Mouse (Mus musculus) megakaryocyte, embryonic 14.5 days (primary cell): ENCODE measurements at regions not wholly inside any gene's neighbourhood (a gene's known extent, or its start where the extent isn't known, plus 50 kb on each side); places are given as distances from the start of the nearest gene placed in this dataset.

ENCODE experiments used
- H3K27me3 ChIP-seq: replicated peaks from 2 replicates; pipeline ENCODE3; 2012; ENCODE audit warnings: inconsistent platforms
- H3K36me3 ChIP-seq: replicated peaks from 2 replicates; pipeline ENCODE3; 2012; ENCODE audit warnings: low read length, inconsistent platforms, mixed read lengths
- H3K4me1 ChIP-seq: 2 replicates; pipeline ENCODE4 v1.6.1; 2012; ENCODE audit warnings: inconsistent platforms
- H3K4me3 ChIP-seq: replicated peaks from 2 replicates; pipeline ENCODE3; 2012; ENCODE audit warnings: moderate library complexity, mild to moderate bottlenecking, inconsistent platforms
- H3K9me3 ChIP-seq: 2 replicates; pipeline ENCODE4 v1.6.1; 2012; ENCODE audit warnings: inconsistent platforms
- FLI1 ChIP-seq: IDR thresholded peaks from 2 replicates; pipeline ENCODE4 v1.6.1; 2012; ENCODE audit warnings: low read length, inconsistent platforms, mixed read lengths
- GATA1 ChIP-seq: IDR thresholded peaks from 3 replicates; pipeline ENCODE4 v1.6.1; 2012; ENCODE audit warnings: mixed read lengths, low read length, inconsistent platforms, borderline replicate concordance

GRCm38 (mm10) chr8:10870423-10871055 is 137.7 kb downstream of the Irs2 start:
- H3K4me3 ChIP-seq = no peak overlapping the region
- TF ChIP-seq FLI1 (no peak), GATA1 (no peak)
- no peaks in the 10 kb centered on the region for H3K36me3 ChIP-seq
- H3K4me1 ChIP-seq = peaks cover 29% of the 10 kb centered on the region
- H3K9me3 ChIP-seq = no peaks in the 10 kb centered on the region
- peaks cover 76% of the 10 kb centered on the region for H3K27me3 ChIP-seq

DNA sequence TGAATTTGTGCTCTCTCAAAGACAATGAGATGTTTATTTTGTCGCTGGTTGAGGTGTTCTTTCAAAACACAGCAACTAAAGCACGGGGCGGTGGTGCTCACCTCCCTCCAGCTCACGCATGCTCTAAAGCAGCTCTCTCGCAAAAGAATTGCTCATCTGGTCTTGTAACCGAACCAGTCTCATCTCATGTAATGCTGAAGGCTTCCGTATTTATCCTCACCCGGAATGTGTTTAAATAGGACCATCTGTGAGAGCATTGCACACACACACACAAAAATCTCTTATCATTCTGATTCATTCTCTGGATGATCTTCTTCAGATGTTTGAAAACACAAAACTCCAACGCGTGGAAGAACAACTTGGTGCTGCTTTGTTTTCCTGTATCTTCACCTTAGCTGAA is 138.4 kb downstream of the Irs2 start:
- H3K27me3 ChIP-seq = peaks cover 77% of the 10 kb centered on the region
- H3K4me1 ChIP-seq = peaks cover 33% of the 10 kb centered on the region
- no peak overlapping the region for H3K4me3 ChIP-seq
- TF ChIP-seq GATA1 (no peak), FLI1 (no peak)
- H3K9me3 ChIP-seq = no peaks in the 10 kb centered on the region
- H3K36me3 ChIP-seq = no peaks in the 10 kb centered on the region

- no peak overlapping the region for H3K4me3 ChIP-seq
- peaks cover 31% of the 10 kb centered on the region for H3K4me1 ChIP-seq
- TF ChIP-seq GATA1 (no peak), FLI1 (no peak)
- peaks cover 4% of the 10 kb centered on the region; the same call in 1 of the 2 replicates for H3K9me3 ChIP-seq
- H3K27me3 ChIP-seq = peaks cover 85% of the 10 kb centered on the region
- no peaks in the 10 kb centered on the region for H3K36me3 ChIP-seq
These were observed 141.4 kb downstream of the Irs2 start for GRCm38 (mm10) chr8:10866696-10867395.

GRCm38 (mm10) chr8:10865941-10866513 is 142.2 kb downstream of the Irs2 start:
- Histone ChIP-seq H3K27me3 (peaks cover 89% of the 10 kb centered on the region), H3K36me3 (no peaks in the 10 kb centered on the region), H3K4me1 (peaks cover 29% of the 10 kb centered on the region), H3K9me3 (peaks cover 4% of the 10 kb centered on the region; the same call in 1 of the 2 replicates), H3K4me3 (no peak overlapping the region)
- TF ChIP-seq FLI1 = no peak
- no peak for TF ChIP-seq GATA1

- Histone ChIP-seq H3K4me3 (no peak overlapping the region), H3K27me3 (peaks cover 89% of the 10 kb centered on the region), H3K9me3 (peaks cover 4% of the 10 kb centered on the region; the same call in 1 of the 2 replicates), H3K4me1 (peaks cover 29% of the 10 kb centered on the region), H3K36me3 (no peaks in the 10 kb centered on the region)
- TF ChIP-seq FLI1 (no peak), GATA1 (no peak)
These were observed 142.8 kb downstream of the Irs2 start for GRCm38 (mm10) chr8:10865415-10865821.

- no peaks in the 10 kb centered on the region for H3K36me3 ChIP-seq
- peaks cover 20% of the 10 kb centered on the region for H3K4me1 ChIP-seq
- peaks cover 94% of the 10 kb centered on the region for H3K27me3 ChIP-seq
- peaks cover 4% of the 10 kb centered on the region; the same call in 1 of the 2 replicates for H3K9me3 ChIP-seq
- no peak overlapping the region for H3K4me3 ChIP-seq
- TF ChIP-seq GATA1 = no peak
- no peak for TF ChIP-seq FLI1
These were observed 145.8 kb downstream of the Irs2 start for GRCm38 (mm10) chr8:10862442-10862841.

GRCm38 (mm10) chr8:10860810-10861209 is 147.4 kb downstream of the Irs2 start:
- no peaks in the 10 kb centered on the region for H3K36me3 ChIP-seq
- peaks cover 8% of the 10 kb centered on the region for H3K4me1 ChIP-seq
- H3K27me3 ChIP-seq = peaks cover 91% of the 10 kb centered on the region
- TF ChIP-seq FLI1 (no peak), GATA1 (no peak)
- peaks cover 4% of the 10 kb centered on the region; the same call in 1 of the 2 replicates for H3K9me3 ChIP-seq
- no peak overlapping the region for H3K4me3 ChIP-seq

GRCm38 (mm10) chr8:10857874-10858273 is 150.4 kb downstream of the Irs2 start:
- Histone ChIP-seq H3K4me1 (peaks cover 10% of the 10 kb centered on the region), H3K4me3 (no peak overlapping the region), H3K36me3 (no peaks in the 10 kb centered on the region), H3K27me3 (peaks cover 86% of the 10 kb centered on the region), H3K9me3 (peaks cover 4% of the 10 kb centered on the region; the same call in 1 of the 2 replicates)
- no peak for TF ChIP-seq FLI1
- TF ChIP-seq GATA1 = no peak

- H3K36me3 ChIP-seq = no peaks in the 10 kb centered on the region
- no peak for TF ChIP-seq GATA1
- no peak for TF ChIP-seq FLI1
- peaks cover 86% of the 10 kb centered on the region for H3K27me3 ChIP-seq
These were observed 151.1 kb downstream of the Irs2 start for GRCm38 (mm10) chr8:10856996-10857720.

More at GRCm38 (mm10) chr8:10856996-10857720, 151.1 kb downstream of the Irs2 start:
- Histone ChIP-seq H3K4me3 (no peak overlapping the region), H3K4me1 (peaks cover 10% of the 10 kb centered on the region), H3K9me3 (peaks cover 3% of the 10 kb centered on the region; the same call in 1 of the 2 replicates)
